Mouse (Mus musculus): ENCODE data around the gene Chrnd. TPM values are rescaled to one million over a fixed set of nuclear protein-coding genes. Genes with fewer than 3 reads are reported as not detected.

Chrnd gene
- total RNA-seq, 2 experiments from 2014 or later = not detected

- no peak for DNase-seq (ENCODE audit: extremely low spot score in 1 of 2, low spot score in 2 of 2)
- intact Hi-C loops (cut with DNase I) = no loop called here
Measured at GRCm38 (mm10) chr1:87217938-87218337, 27.5 kb downstream of the Chrnd start.

GRCm38 (mm10) chr1:87225739-87226138, 35.3 kb downstream of the Chrnd start:
- intact Hi-C loops (cut with DNase I) = loop anchor here (10.0 kb wide), 1 partner anchor 549 kb away; no protein-coding TSS in a partner anchor
- no peak for DNase-seq (ENCODE audit: extremely low spot score in 1 of 2, low spot score in 2 of 2)

- intact Hi-C loops (cut with DNase I) = loop anchor here (10.0 kb wide), 1 partner anchor 548 kb away; no protein-coding TSS in a partner anchor
Measured at GRCm38 (mm10) chr1:87226409-87227159, 36.2 kb downstream of the Chrnd start.

GRCm38 (mm10) chr1:87227160-87227550, 36.7 kb downstream of the Chrnd start:
- no peak for DNase-seq (ENCODE audit: extremely low spot score in 1 of 2, low spot score in 2 of 2)
- intact Hi-C loops (cut with DNase I) = loop anchor here (10.0 kb wide), 1 partner anchor 548 kb away; no protein-coding TSS in a partner anchor

More at GRCm38 (mm10) chr1:87226409-87227159, 36.2 kb downstream of the Chrnd start:
- DNase-seq (ENCODE audit: extremely low spot score in 1 of 2, low spot score in 2 of 2) = no peak

GRCm38 (mm10) chr1:87230606-87231005, 40.2 kb downstream of the Chrnd start:
- intact Hi-C loops (cut with DNase I) = no loop called here

GRCm38 (mm10) chr1:87232197-87232596, 41.8 kb downstream of the Chrnd start:
- no peak for DNase-seq (ENCODE audit: extremely low spot score in 1 of 2, low spot score in 2 of 2)
- intact Hi-C loops (cut with DNase I) = no loop called here

More at GRCm38 (mm10) chr1:87230606-87231005, 40.2 kb downstream of the Chrnd start:
- no peak for DNase-seq (ENCODE audit: extremely low spot score in 1 of 2, low spot score in 2 of 2)

- DNase-seq (ENCODE audit: extremely low spot score in 1 of 2, low spot score in 2 of 2) = no peak
- intact Hi-C loops (cut with DNase I) = no loop called here
Measured at GRCm38 (mm10) chr1:87239056-87239455, 48.6 kb downstream of the Chrnd start.

- DNase-seq (ENCODE audit: extremely low spot score in 1 of 2, low spot score in 2 of 2) = no peak
- intact Hi-C loops (cut with DNase I) = loop anchor here (10.0 kb wide), 1 partner anchor 172 kb away; no protein-coding TSS in a partner anchor
Measured at GRCm38 (mm10) chr1:87243021-87243420, 52.6 kb downstream of the Chrnd start.

- DNase-seq (ENCODE audit: extremely low spot score in 1 of 2, low spot score in 2 of 2) = no peak
Measured at GRCm38 (mm10) chr1:87245430-87245829, 55.0 kb downstream of the Chrnd start.

GRCm38 (mm10) chr1:87245929-87246815, 55.8 kb downstream of the Chrnd start:
- intact Hi-C loops (cut with DNase I) = loop anchor here (2.0 to 10.0 kb wide), 2 partner anchors 47 to 169 kb away; no protein-coding TSS in a partner anchor

More at GRCm38 (mm10) chr1:87245430-87245829, 55.0 kb downstream of the Chrnd start:
- intact Hi-C loops (cut with DNase I) = loop anchor here (10.0 kb wide), 1 partner anchor 169 kb away; no protein-coding TSS in a partner anchor

More at GRCm38 (mm10) chr1:87245929-87246815, 55.8 kb downstream of the Chrnd start:
- peak; percentile 62 to 77 for DNase-seq (ENCODE audit: extremely low spot score in 1 of 2, low spot score in 2 of 2)

Other genes with a start within 250 kb of the Chrnd start
- not detected for gene Alppl2, start 100.7 kb upstream of the Chrnd start, total RNA-seq (2021)
- gene Alpi, start 89.0 kb upstream of the Chrnd start, total RNA-seq (2021) = not detected
- not detected for gene Akp3, start 65.6 kb upstream of the Chrnd start, total RNA-seq (2021)
- 1 to 10 TPM; 4.6 to 6.5 TPM for gene Ecel1, start 34.1 kb upstream of the Chrnd start, total RNA-seq (2021)
- gene Prss56, start 7.3 kb upstream of the Chrnd start, total RNA-seq (2021) = 1 to 10 TPM; 2.2 to 2.8 TPM
- gene Chrng, start 14.1 kb downstream of the Chrnd start, total RNA-seq (2021) = not detected
- gene Eif4e2, start 23.3 kb downstream of the Chrnd start, total RNA-seq (2021) = 10 to 100 TPM; 83.2 to 84.2 TPM
- gene Efhd1, start 73.8 kb downstream of the Chrnd start, total RNA-seq (2021) = 1 to 10 TPM; 6.0 to 7.0 TPM
- gene Gigyf2, start 136.4 kb downstream of the Chrnd start, total RNA-seq (2021) = 10 to 100 TPM; 73.7 to 77.8 TPM
- gene Kcnj13, start 204.1 kb downstream of the Chrnd start, total RNA-seq (2021) = 1 to 10 TPM; 1.2 to 1.9 TPM

Data from left cerebral cortex, postnatal 10 days (tissue).